Mouse (Mus musculus): Measurements from ENCODE around the gene Pex14. TPM values are rescaled to one million over a fixed set of nuclear protein-coding genes. Genes with fewer than 3 reads are reported as not detected.

Pex14 gene
- total RNA-seq, 2 experiments from 2014 or later = 67.9 to 74.0 TPM

DNA sequence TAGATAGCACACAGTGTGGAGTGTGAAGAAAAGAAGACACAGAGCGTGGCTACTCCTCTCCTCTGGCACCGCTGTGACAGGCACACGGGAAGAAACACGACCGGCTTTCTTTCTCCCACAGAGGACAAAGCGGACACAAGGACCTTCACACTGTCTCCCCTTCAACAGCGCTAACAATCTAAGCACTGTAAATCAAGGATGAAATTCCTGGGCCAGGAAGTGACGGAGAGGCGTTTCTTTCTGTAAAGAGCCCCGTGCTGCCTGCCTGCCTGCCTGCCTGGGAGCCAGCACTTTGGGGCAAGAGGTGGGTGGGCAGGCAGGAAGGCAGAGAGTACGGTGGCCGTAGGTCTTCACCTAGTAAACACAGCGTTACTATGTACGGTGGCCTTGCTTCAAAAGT, 42.2 kb downstream of the Pex14 start:
- DNase-seq = no peak

GRCm38 (mm10) chr4:149056957-149057356, 42.7 kb downstream of the Pex14 start:
- DNase-seq = no peak

- no peak for DNase-seq
Observed at GRCm38 (mm10) chr4:149055847-149056246, 43.8 kb downstream of the Pex14 start.

- peak; percentile 71 for DNase-seq
Observed at GRCm38 (mm10) chr4:149049351-149050159, 50.1 kb downstream of the Pex14 start.

DNA sequence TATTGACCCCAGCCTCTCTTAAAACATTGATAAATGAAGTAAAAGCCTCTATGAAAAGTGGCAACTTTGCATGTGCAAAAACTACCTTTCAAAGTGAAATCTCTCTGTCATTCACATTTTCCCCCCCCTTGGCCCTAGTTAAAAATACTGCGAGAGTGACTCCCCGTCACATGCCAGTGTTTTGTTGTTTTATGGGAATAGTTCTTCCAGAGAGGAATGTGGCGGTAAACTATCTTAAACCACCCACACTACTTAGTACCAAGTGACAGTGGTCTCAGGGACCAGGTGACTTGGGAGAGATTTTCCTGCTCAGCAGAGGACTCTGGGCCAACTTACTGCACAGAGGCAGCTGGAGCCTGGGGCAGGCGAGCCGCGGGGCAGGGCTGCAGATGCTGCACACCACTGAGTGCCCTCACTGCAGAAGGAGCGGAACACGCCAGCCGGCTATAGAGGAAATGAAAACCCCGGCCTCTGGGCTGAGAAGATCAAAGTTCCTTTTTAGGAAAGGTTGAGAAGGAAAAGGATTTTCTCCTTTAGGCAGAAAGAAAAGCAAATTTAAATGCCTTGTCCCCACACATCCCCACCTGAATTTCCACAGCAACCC, 50.9 kb downstream of the Pex14 start:
- DNase-seq = peak; percentile 41

GRCm38 (mm10) chr4:149047360-149047759, 52.3 kb downstream of the Pex14 start:
- peak; percentile 84 for DNase-seq

GRCm38 (mm10) chr4:149045885-149046284, 53.8 kb downstream of the Pex14 start:
- no peak for DNase-seq

- no peak for DNase-seq
Observed at GRCm38 (mm10) chr4:149040289-149040688, 59.4 kb downstream of the Pex14 start.

- no peak for DNase-seq
Observed at GRCm38 (mm10) chr4:149037706-149038105, 62.0 kb downstream of the Pex14 start.

DNA sequence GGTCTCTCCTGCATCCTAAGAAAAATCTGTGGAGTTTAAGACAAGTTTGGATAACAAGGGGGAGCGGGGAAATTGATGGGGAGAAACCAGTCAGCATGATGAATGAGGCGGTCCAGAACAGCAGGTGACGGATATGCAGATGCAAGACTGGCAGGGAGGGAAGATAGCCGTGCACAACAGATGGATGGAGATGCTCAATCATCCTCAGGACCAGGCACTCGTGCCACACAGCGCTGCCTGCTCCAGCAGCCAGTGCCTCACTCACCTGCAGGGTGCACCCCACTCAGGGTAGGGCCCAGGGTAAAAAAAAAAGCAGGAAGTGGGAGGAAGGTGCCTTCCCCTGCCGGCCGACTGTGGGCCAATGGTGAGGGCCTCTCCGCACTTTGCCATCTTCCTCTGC, 63.1 kb downstream of the Pex14 start:
- DNase-seq = no peak

DNA sequence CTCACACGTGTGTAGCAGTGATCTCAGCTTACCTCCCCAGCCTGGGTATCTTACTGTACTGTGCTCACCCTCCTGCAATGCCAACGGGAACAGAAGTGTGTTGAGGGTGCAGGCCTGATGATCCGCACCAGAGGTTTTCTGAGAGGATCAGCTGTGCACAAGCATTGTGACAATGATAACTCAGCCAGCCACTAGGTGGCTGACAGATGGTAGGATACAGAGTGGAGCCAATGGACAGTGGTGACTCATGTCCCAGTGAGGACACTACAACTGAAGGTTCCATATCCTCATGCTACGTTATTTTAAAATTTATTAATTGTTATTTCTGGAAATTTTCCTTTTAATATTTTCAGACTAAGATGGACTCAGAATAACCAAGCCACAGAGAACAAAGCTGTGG, 68.2 kb downstream of the Pex14 start:
- DNase-seq = peak; percentile 50

DNA sequence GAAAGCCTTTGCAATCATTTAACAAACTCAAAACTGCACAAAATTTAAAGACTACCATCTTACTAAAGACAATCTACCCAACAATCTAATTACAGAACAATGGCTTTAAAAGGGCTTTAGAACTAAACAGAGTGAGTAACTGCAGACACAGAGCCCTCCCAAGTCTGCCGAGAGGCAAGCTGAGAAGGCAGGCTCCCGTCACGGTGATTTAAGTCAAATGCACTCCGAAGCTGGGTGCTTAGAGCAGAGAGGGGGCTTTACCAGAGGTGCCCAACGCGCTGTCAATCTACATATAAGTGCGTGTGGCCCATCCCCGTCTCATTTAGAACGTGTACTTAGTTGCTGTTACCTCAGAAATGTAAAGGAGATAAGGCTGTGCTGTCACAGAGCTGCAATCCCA, 72.1 kb downstream of the Pex14 start:
- DNase-seq = no peak

- no peak for DNase-seq
Observed at GRCm38 (mm10) chr4:149025242-149025641, 74.4 kb downstream of the Pex14 start.

GRCm38 (mm10) chr4:149021021-149021420, 78.7 kb downstream of the Pex14 start:
- DNase-seq = no peak

GRCm38 (mm10) chr4:149019456-149019855, 80.2 kb downstream of the Pex14 start:
- DNase-seq = no peak

GRCm38 (mm10) chr4:149006756-149007155, 92.9 kb downstream of the Pex14 start:
- no peak for DNase-seq

DNA sequence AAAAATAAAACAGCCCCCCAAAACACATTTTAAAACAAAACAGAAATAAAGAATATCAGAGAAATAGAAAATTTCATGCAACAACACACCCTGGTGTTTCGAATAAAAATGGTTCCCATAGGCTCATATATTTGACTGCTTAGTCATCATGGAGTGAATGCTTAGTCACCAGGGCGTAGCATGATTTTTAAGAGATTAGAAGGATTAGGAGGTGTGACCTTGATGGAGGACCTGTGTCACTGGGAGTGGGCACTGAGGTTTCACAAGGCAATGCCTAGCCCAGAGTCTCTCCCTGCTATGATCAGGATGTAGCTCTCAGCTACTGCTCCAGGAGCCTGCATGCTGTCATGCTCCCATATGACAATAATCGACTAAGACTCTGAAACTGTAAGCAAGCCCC, 93.6 kb downstream of the Pex14 start:
- DNase-seq = no peak

DNA sequence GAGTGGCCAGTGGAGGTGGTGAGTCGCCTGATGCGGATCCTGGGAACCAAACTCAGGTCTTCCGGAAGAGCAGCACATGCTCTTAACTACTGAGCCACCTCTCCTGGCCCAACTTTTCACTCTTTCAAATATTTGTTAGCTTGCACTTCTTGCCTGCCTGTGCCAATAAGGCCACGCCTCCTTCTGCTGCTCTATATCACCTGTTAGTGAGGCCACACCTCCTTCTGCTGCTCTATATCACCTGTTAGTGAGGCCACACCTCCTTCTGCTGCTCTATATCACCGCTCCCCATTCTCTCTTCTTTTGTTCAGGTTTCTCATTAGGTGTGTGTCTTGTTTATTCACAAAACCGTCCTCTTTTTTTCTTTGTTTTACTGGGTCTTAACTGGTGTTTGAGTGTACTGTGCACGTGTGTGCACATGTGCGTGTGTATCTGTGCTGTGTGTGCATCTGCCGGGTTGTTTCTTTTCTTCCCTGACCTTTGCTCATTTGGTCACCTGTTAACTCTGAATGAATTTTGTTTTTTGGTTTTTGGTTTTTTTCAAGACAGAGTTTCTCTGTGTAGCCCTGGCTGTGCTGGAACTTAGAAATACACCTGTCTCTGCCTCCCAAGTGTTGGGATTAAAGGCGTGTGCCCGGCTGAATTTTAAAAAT, 97.1 kb downstream of the Pex14 start:
- DNase-seq = no peak

DNA sequence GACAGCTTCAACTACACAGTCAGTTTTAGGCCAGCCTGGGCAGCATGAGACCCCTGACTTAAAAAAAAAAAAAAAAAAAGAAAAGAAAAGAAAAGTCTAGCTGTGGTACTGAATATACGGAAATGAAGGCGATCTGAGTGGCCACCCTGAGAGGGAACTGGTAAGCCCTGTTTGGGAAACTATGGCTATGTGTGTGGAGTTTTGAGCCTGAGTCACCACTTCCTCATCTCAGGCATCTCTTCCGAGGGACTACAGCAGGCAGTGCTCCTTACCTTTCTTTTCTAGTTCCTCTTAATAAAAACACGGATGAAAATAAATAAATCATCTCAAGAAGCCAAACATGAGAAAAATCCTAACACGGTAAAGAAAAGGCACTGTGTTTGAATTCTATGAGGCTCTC, 98.2 kb downstream of the Pex14 start:
- no peak for DNase-seq

- no peak for DNase-seq
Observed at GRCm38 (mm10) chr4:149000746-149001145, 98.9 kb downstream of the Pex14 start.

DNA sequence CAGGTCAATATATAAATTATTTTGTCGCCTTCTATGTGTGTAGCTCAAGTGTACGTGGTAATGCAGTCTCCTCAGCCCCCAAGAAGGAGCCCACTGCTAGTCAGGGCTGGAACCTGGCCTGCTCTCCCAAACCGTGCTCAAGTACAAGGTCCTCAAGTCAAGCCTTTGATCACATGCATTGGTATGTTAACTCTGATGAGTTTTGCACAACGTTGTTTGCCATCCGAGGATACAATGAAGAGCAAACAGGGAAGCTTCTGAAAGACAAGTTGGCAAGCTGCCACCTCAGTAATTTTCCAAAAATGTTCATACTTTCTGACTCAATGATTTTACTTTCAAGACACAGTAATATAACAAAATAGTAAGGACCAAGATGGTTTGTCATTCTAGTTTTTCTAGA, 105.7 kb downstream of the Pex14 start:
- no peak for DNase-seq

- DNase-seq = no peak
Observed at GRCm38 (mm10) chr4:148990038-148990437, 109.6 kb downstream of the Pex14 start.

Data from adrenal gland, postnatal 10 days (tissue).